Mouse (Mus musculus): ENCODE measurements around the gene Fth1. TPM values are rescaled to one million over a fixed set of nuclear protein-coding genes. Genes with fewer than 3 reads are reported as not detected.

Fth1 gene
- polyA plus RNA-seq, 1 experiment from 2014 or later = 1,844 TPM

- WGBS = 64% methylated on average over 5 of the region's 5 CpGs
- no peak for DNase-seq (ENCODE audit: low spot score)
Measured at GRCm38 (mm10) chr19:9978431-9978951, 1.9 kb upstream of the Fth1 start.

GRCm38 (mm10) chr19:9979156-9979555, 1.2 kb upstream of the Fth1 start:
- H3K4me3 ChIP-seq (replicated peaks; ENCODE audit: low read length) = no peak overlapping the region
- DNase-seq (ENCODE audit: low spot score) (no peak), ATAC-seq (ENCODE audit: low FRiP score) (no peak)
- H3K36me3 ChIP-seq (replicated peaks; ENCODE audit: control insufficient read depth, insufficient read depth) = peaks cover 3% of the 10 kb centered on the region; the same call in 1 of the 2 replicates
- WGBS = 83% methylated on average over 2 of the region's 2 CpGs
- no peak overlapping the region for H3K9ac ChIP-seq
- no peak overlapping the region for H3K4me2 ChIP-seq (replicated peaks)
- peaks cover 15% of the 10 kb centered on the region for H3K4me1 ChIP-seq (replicated peaks; ENCODE audit: control insufficient read depth, insufficient read depth, low read length)
- no peak overlapping the region for H3K27ac ChIP-seq
- H3K27me3 ChIP-seq (ENCODE audit: control insufficient read depth, insufficient read depth, low read length) = no peaks in the 10 kb centered on the region
- H3K9me3 ChIP-seq (ENCODE audit: control insufficient read depth, low read length) = no peaks in the 10 kb centered on the region

More at GRCm38 (mm10) chr19:9978431-9978951, 1.9 kb upstream of the Fth1 start:
- H3K4me2 ChIP-seq (replicated peaks) = no peak overlapping the region
- no peaks in the 10 kb centered on the region for H3K36me3 ChIP-seq (replicated peaks; ENCODE audit: control insufficient read depth, insufficient read depth)
- H3K27me3 ChIP-seq (ENCODE audit: control insufficient read depth, insufficient read depth, low read length) = no peaks in the 10 kb centered on the region
- H3K9me3 ChIP-seq (ENCODE audit: control insufficient read depth, low read length) = no peaks in the 10 kb centered on the region
- no peak overlapping the region for H3K9ac ChIP-seq
- no peak overlapping the region for H3K4me3 ChIP-seq (replicated peaks; ENCODE audit: low read length)
- H3K4me1 ChIP-seq (replicated peaks; ENCODE audit: control insufficient read depth, insufficient read depth, low read length) = peaks cover 9% of the 10 kb centered on the region
- ATAC-seq (ENCODE audit: low FRiP score) = no peak
- no peak overlapping the region for H3K27ac ChIP-seq

GRCm38 (mm10) chr19:9981621-9982020, 1.2 kb downstream of the Fth1 start:
- Histone ChIP-seq H3K4me2 (replicated peaks) (peak overlapping the region; percentile 91), H3K9me3 (ENCODE audit: control insufficient read depth, low read length) (no peaks in the 10 kb centered on the region), H3K4me1 (replicated peaks; ENCODE audit: control insufficient read depth, insufficient read depth, low read length) (peaks cover 18% of the 10 kb centered on the region), H3K4me3 (replicated peaks; ENCODE audit: low read length) (peak overlapping the region; percentile 62), H3K27me3 (ENCODE audit: control insufficient read depth, insufficient read depth, low read length) (no peaks in the 10 kb centered on the region), H3K27ac (peak overlapping the region; percentile 94), H3K9ac (peak overlapping the region; percentile 72), H3K36me3 (replicated peaks; ENCODE audit: control insufficient read depth, insufficient read depth) (peaks cover 27% of the 10 kb centered on the region)
- 68% methylated on average over 4 of the region's 4 CpGs for WGBS
- no peak for DNase-seq (ENCODE audit: low spot score)
- no peak for ATAC-seq (ENCODE audit: low FRiP score)

GRCm38 (mm10) chr19:9982151-9982851, 1.9 kb downstream of the Fth1 start:
- peak overlapping the region; percentile 75 for H3K9ac ChIP-seq
- peak overlapping the region; percentile 91 for H3K4me2 ChIP-seq (replicated peaks)
- H3K4me1 ChIP-seq (replicated peaks; ENCODE audit: control insufficient read depth, insufficient read depth, low read length) = peaks cover 18% of the 10 kb centered on the region
- ATAC-seq (ENCODE audit: low FRiP score) (peak; percentile 99), DNase-seq (ENCODE audit: low spot score) (peak; percentile 98)
- no peaks in the 10 kb centered on the region for H3K9me3 ChIP-seq (ENCODE audit: control insufficient read depth, low read length)
- 1% methylated on average over 56 of the region's 59 CpGs for WGBS
- no peaks in the 10 kb centered on the region for H3K27me3 ChIP-seq (ENCODE audit: control insufficient read depth, insufficient read depth, low read length)
- H3K4me3 ChIP-seq (replicated peaks; ENCODE audit: low read length) = peak overlapping the region; percentile 62
- H3K36me3 ChIP-seq (replicated peaks; ENCODE audit: control insufficient read depth, insufficient read depth) = peaks cover 27% of the 10 kb centered on the region
- H3K27ac ChIP-seq = peak overlapping the region; percentile 94

GRCm38 (mm10) chr19:9982852-9983542, 2.6 kb downstream of the Fth1 start:
- Histone ChIP-seq H3K27me3 (ENCODE audit: control insufficient read depth, insufficient read depth, low read length) (no peaks in the 10 kb centered on the region), H3K4me2 (replicated peaks) (peak overlapping the region; percentile 91), H3K4me1 (replicated peaks; ENCODE audit: control insufficient read depth, insufficient read depth, low read length) (peaks cover 18% of the 10 kb centered on the region), H3K9me3 (ENCODE audit: control insufficient read depth, low read length) (no peaks in the 10 kb centered on the region), H3K36me3 (replicated peaks; ENCODE audit: control insufficient read depth, insufficient read depth) (peaks cover 27% of the 10 kb centered on the region), H3K4me3 (replicated peaks; ENCODE audit: low read length) (peak overlapping the region; percentile 62), H3K9ac (peak overlapping the region; percentile 75), H3K27ac (peak overlapping the region; percentile 94)
- peak; percentile 82 for ATAC-seq (ENCODE audit: low FRiP score)
- peak; percentile 57 for DNase-seq (ENCODE audit: low spot score)
- under 1% methylated on average over 31 of the region's 31 CpGs for WGBS

- DNase-seq (ENCODE audit: low spot score) = no peak
- Histone ChIP-seq H3K27ac (no peak overlapping the region), H3K36me3 (replicated peaks; ENCODE audit: control insufficient read depth, insufficient read depth) (peaks cover 27% of the 10 kb centered on the region), H3K9ac (no peak overlapping the region; the same call in 1 of the 2 replicates), H3K4me2 (replicated peaks) (peak overlapping the region; percentile 91), H3K4me1 (replicated peaks; ENCODE audit: control insufficient read depth, insufficient read depth, low read length) (peaks cover 18% of the 10 kb centered on the region), H3K4me3 (replicated peaks; ENCODE audit: low read length) (peak overlapping the region; percentile 62), H3K9me3 (ENCODE audit: control insufficient read depth, low read length) (no peaks in the 10 kb centered on the region), H3K27me3 (ENCODE audit: control insufficient read depth, insufficient read depth, low read length) (no peaks in the 10 kb centered on the region)
- 95% methylated on average over 20 of the region's 20 CpGs for WGBS
- no peak for ATAC-seq (ENCODE audit: low FRiP score)
Measured at GRCm38 (mm10) chr19:9984111-9985055, 4.0 kb downstream of the Fth1 start.

- H3K9ac ChIP-seq = no peak overlapping the region
- no peaks in the 10 kb centered on the region for H3K9me3 ChIP-seq (ENCODE audit: control insufficient read depth, low read length)
- H3K4me3 ChIP-seq (replicated peaks; ENCODE audit: low read length) = no peak overlapping the region
- ATAC-seq (ENCODE audit: low FRiP score) = no peak
- H3K4me2 ChIP-seq (replicated peaks) = no peak overlapping the region
- H3K27ac ChIP-seq = no peak overlapping the region
- 95% methylated on average over 6 of the region's 6 CpGs for WGBS
- no peak for DNase-seq (ENCODE audit: low spot score)
- H3K4me1 ChIP-seq (replicated peaks; ENCODE audit: control insufficient read depth, insufficient read depth, low read length) = peaks cover 18% of the 10 kb centered on the region
- H3K27me3 ChIP-seq (ENCODE audit: control insufficient read depth, insufficient read depth, low read length) = no peaks in the 10 kb centered on the region
- H3K36me3 ChIP-seq (replicated peaks; ENCODE audit: control insufficient read depth, insufficient read depth) = peaks cover 27% of the 10 kb centered on the region
Measured at GRCm38 (mm10) chr19:9985190-9985899, 4.9 kb downstream of the Fth1 start.

- peaks cover 18% of the 10 kb centered on the region for H3K4me1 ChIP-seq (replicated peaks; ENCODE audit: control insufficient read depth, insufficient read depth, low read length)
- 98% methylated on average over 2 of the region's 2 CpGs for WGBS
- no peak overlapping the region for H3K9ac ChIP-seq
- H3K36me3 ChIP-seq (replicated peaks; ENCODE audit: control insufficient read depth, insufficient read depth) = peaks cover 27% of the 10 kb centered on the region
- no peaks in the 10 kb centered on the region for H3K9me3 ChIP-seq (ENCODE audit: control insufficient read depth, low read length)
- H3K4me2 ChIP-seq (replicated peaks) = no peak overlapping the region
- H3K27me3 ChIP-seq (ENCODE audit: control insufficient read depth, insufficient read depth, low read length) = no peaks in the 10 kb centered on the region
- H3K4me3 ChIP-seq (replicated peaks; ENCODE audit: low read length) = no peak overlapping the region
- no peak overlapping the region for H3K27ac ChIP-seq
- DNase-seq (ENCODE audit: low spot score) (no peak), ATAC-seq (ENCODE audit: low FRiP score) (no peak)
Measured at GRCm38 (mm10) chr19:9985900-9986421, 5.6 kb downstream of the Fth1 start.

Measured in hindbrain, embryonic 14.5 days (tissue).